Mouse (Mus musculus): Measurements from ENCODE around the gene Dlgap1. TPM values are rescaled to one million over a fixed set of nuclear protein-coding genes. Genes with fewer than 3 reads are reported as not detected.
"Not testable (repeated sequence)": the region's sequence is repeated elsewhere in the genome, so short reads cannot be mapped to it uniquely, and the experiment has no call there.

Gene Dlgap1
- polyA plus RNA-seq, 1 experiment from 2014 or later: 3.8 TPM

- H3K4me3 ChIP-seq (ENCODE audit: low read length): no peak overlapping the region
- no peaks in the 10 kb centered on the region for H3K36me3 ChIP-seq (ENCODE audit: control insufficient read depth, insufficient read depth, low read length)
- no peak overlapping the region for H3K4me2 ChIP-seq (replicated peaks; ENCODE audit: low read depth, low read length)
- whole genome bisulfite sequencing: 73% methylated on average over 8 of the region's 8 CpGs
- no peaks in the 10 kb centered on the region for H3K27me3 ChIP-seq (ENCODE audit: control insufficient read depth, insufficient read depth, low read length)
- no peaks in the 10 kb centered on the region for H3K9me3 ChIP-seq (ENCODE audit: control insufficient read depth, low read length)
- H3K9ac ChIP-seq (ENCODE audit: low read depth, low read length): no peak overlapping the region
- H3K4me1 ChIP-seq (ENCODE audit: control insufficient read depth, insufficient read depth, low read length): no peaks in the 10 kb centered on the region
- ATAC-seq (ENCODE audit: low FRiP score, low TSS enrichment): no peak
- no peak overlapping the region for H3K27ac ChIP-seq (ENCODE audit: low read depth, low read length)
These were observed 614.2 kb downstream of the Dlgap1 start for GRCm38 (mm10) chr17:70583042-70583441.

GRCm38 (mm10) chr17:70586735-70587425 is 618.0 kb downstream of the Dlgap1 start:
- Histone ChIP-seq H3K4me2 (replicated peaks; ENCODE audit: low read depth, low read length) (no peak overlapping the region), H3K9ac (ENCODE audit: low read depth, low read length) (no peak overlapping the region), H3K36me3 (ENCODE audit: control insufficient read depth, insufficient read depth, low read length) (no peaks in the 10 kb centered on the region), H3K9me3 (ENCODE audit: control insufficient read depth, low read length) (no peaks in the 10 kb centered on the region), H3K4me3 (ENCODE audit: low read length) (no peak overlapping the region), H3K4me1 (ENCODE audit: control insufficient read depth, insufficient read depth, low read length) (no peaks in the 10 kb centered on the region), H3K27ac (ENCODE audit: low read depth, low read length) (no peak overlapping the region), H3K27me3 (ENCODE audit: control insufficient read depth, insufficient read depth, low read length) (no peaks in the 10 kb centered on the region)
- 82% methylated on average over 13 of the region's 13 CpGs for WGBS
- ATAC-seq (ENCODE audit: low FRiP score, low TSS enrichment): no peak

GRCm38 (mm10) chr17:70587975-70588630 is 619.2 kb downstream of the Dlgap1 start:
- not testable (repeated sequence) for H3K9me3 ChIP-seq (ENCODE audit: control insufficient read depth, low read length); H3K36me3 ChIP-seq (ENCODE audit: control insufficient read depth, insufficient read depth, low read length); H3K4me1 ChIP-seq (ENCODE audit: control insufficient read depth, insufficient read depth, low read length); H3K4me2 ChIP-seq (replicated peaks; ENCODE audit: low read depth, low read length); H3K27ac ChIP-seq (ENCODE audit: low read depth, low read length); H3K9ac ChIP-seq (ENCODE audit: low read depth, low read length); H3K27me3 ChIP-seq (ENCODE audit: control insufficient read depth, insufficient read depth, low read length); H3K4me3 ChIP-seq (ENCODE audit: low read length)
- WGBS: 85% methylated on average over 2 of the region's 4 CpGs
- ATAC-seq (ENCODE audit: low FRiP score, low TSS enrichment): peak; percentile 49; the same call in 1 of the 2 replicates

GRCm38 (mm10) chr17:70588691-70589090 is 619.8 kb downstream of the Dlgap1 start:
- no peaks in the 10 kb centered on the region for H3K4me1 ChIP-seq (ENCODE audit: control insufficient read depth, insufficient read depth, low read length)
- WGBS: 87% methylated on average over 6 of the region's 6 CpGs
- H3K4me3 ChIP-seq (ENCODE audit: low read length): no peak overlapping the region
- no peak for ATAC-seq (ENCODE audit: low FRiP score, low TSS enrichment)
- H3K36me3 ChIP-seq (ENCODE audit: control insufficient read depth, insufficient read depth, low read length): no peaks in the 10 kb centered on the region
- no peaks in the 10 kb centered on the region for H3K27me3 ChIP-seq (ENCODE audit: control insufficient read depth, insufficient read depth, low read length)
- H3K4me2 ChIP-seq (replicated peaks; ENCODE audit: low read depth, low read length): no peak overlapping the region
- H3K27ac ChIP-seq (ENCODE audit: low read depth, low read length): no peak overlapping the region
- no peak overlapping the region for H3K9ac ChIP-seq (ENCODE audit: low read depth, low read length)
- no peaks in the 10 kb centered on the region for H3K9me3 ChIP-seq (ENCODE audit: control insufficient read depth, low read length)

GRCm38 (mm10) chr17:70589140-70589539 is 620.3 kb downstream of the Dlgap1 start:
- no peak overlapping the region for H3K4me3 ChIP-seq (ENCODE audit: low read length)
- no peaks in the 10 kb centered on the region for H3K36me3 ChIP-seq (ENCODE audit: control insufficient read depth, insufficient read depth, low read length)
- H3K4me1 ChIP-seq (ENCODE audit: control insufficient read depth, insufficient read depth, low read length): no peaks in the 10 kb centered on the region
- H3K27ac ChIP-seq (ENCODE audit: low read depth, low read length): no peak overlapping the region
- 86% methylated on average over 13 of the region's 13 CpGs for WGBS
- H3K4me2 ChIP-seq (replicated peaks; ENCODE audit: low read depth, low read length): no peak overlapping the region
- no peak for ATAC-seq (ENCODE audit: low FRiP score, low TSS enrichment)
- no peaks in the 10 kb centered on the region for H3K9me3 ChIP-seq (ENCODE audit: control insufficient read depth, low read length)
- H3K27me3 ChIP-seq (ENCODE audit: control insufficient read depth, insufficient read depth, low read length): no peaks in the 10 kb centered on the region
- no peak overlapping the region for H3K9ac ChIP-seq (ENCODE audit: low read depth, low read length)

- Histone ChIP-seq H3K4me1 (ENCODE audit: control insufficient read depth, insufficient read depth, low read length) (no peaks in the 10 kb centered on the region), H3K4me3 (ENCODE audit: low read length) (no peak overlapping the region), H3K36me3 (ENCODE audit: control insufficient read depth, insufficient read depth, low read length) (no peaks in the 10 kb centered on the region), H3K9ac (ENCODE audit: low read depth, low read length) (no peak overlapping the region), H3K9me3 (ENCODE audit: control insufficient read depth, low read length) (no peaks in the 10 kb centered on the region), H3K4me2 (replicated peaks; ENCODE audit: low read depth, low read length) (no peak overlapping the region), H3K27ac (ENCODE audit: low read depth, low read length) (no peak overlapping the region), H3K27me3 (ENCODE audit: control insufficient read depth, insufficient read depth, low read length) (no peaks in the 10 kb centered on the region)
- no peak for ATAC-seq (ENCODE audit: low FRiP score, low TSS enrichment)
- 79% methylated on average over 6 of the region's 6 CpGs for WGBS
These were observed 621.6 kb downstream of the Dlgap1 start for GRCm38 (mm10) chr17:70590506-70590905.

- no peak overlapping the region for H3K4me3 ChIP-seq (ENCODE audit: low read length)
- WGBS: 83% methylated on average over 1 of the region's 1 CpGs
- no peak for ATAC-seq (ENCODE audit: low FRiP score, low TSS enrichment)
These were observed 625.4 kb downstream of the Dlgap1 start for GRCm38 (mm10) chr17:70594277-70594676.

GRCm38 (mm10) chr17:70596326-70596725 is 627.5 kb downstream of the Dlgap1 start:
- no peak for ATAC-seq (ENCODE audit: low FRiP score, low TSS enrichment)
- WGBS: 71% methylated on average over 2 of the region's 2 CpGs
- no peaks in the 10 kb centered on the region for H3K4me1 ChIP-seq (ENCODE audit: control insufficient read depth, insufficient read depth, low read length)
- no peaks in the 10 kb centered on the region for H3K27me3 ChIP-seq (ENCODE audit: control insufficient read depth, insufficient read depth, low read length)
- no peak overlapping the region for H3K4me3 ChIP-seq (ENCODE audit: low read length)
- no peak overlapping the region for H3K27ac ChIP-seq (ENCODE audit: low read depth, low read length)
- H3K4me2 ChIP-seq (replicated peaks; ENCODE audit: low read depth, low read length): no peak overlapping the region
- H3K36me3 ChIP-seq (ENCODE audit: control insufficient read depth, insufficient read depth, low read length): no peaks in the 10 kb centered on the region
- H3K9ac ChIP-seq (ENCODE audit: low read depth, low read length): no peak overlapping the region
- H3K9me3 ChIP-seq (ENCODE audit: control insufficient read depth, low read length): no peaks in the 10 kb centered on the region; the same call in 1 of the 2 replicates

More at GRCm38 (mm10) chr17:70594277-70594676, 625.4 kb downstream of the Dlgap1 start:
- Histone ChIP-seq H3K27me3 (ENCODE audit: control insufficient read depth, insufficient read depth, low read length) (no peaks in the 10 kb centered on the region), H3K4me2 (replicated peaks; ENCODE audit: low read depth, low read length) (no peak overlapping the region), H3K9me3 (ENCODE audit: control insufficient read depth, low read length) (no peaks in the 10 kb centered on the region; the same call in 1 of the 2 replicates), H3K4me1 (ENCODE audit: control insufficient read depth, insufficient read depth, low read length) (no peaks in the 10 kb centered on the region), H3K27ac (ENCODE audit: low read depth, low read length) (no peak overlapping the region), H3K36me3 (ENCODE audit: control insufficient read depth, insufficient read depth, low read length) (no peaks in the 10 kb centered on the region), H3K9ac (ENCODE audit: low read depth, low read length) (no peak overlapping the region)

GRCm38 (mm10) chr17:70600462-70600861 is 631.6 kb downstream of the Dlgap1 start:
- 87% methylated on average over 6 of the region's 6 CpGs for WGBS
- no peak for ATAC-seq (ENCODE audit: low FRiP score, low TSS enrichment)
- no peaks in the 10 kb centered on the region for H3K36me3 ChIP-seq (ENCODE audit: control insufficient read depth, insufficient read depth, low read length)
- H3K27me3 ChIP-seq (ENCODE audit: control insufficient read depth, insufficient read depth, low read length): no peaks in the 10 kb centered on the region
- no peak overlapping the region for H3K4me2 ChIP-seq (replicated peaks; ENCODE audit: low read depth, low read length)
- H3K9me3 ChIP-seq (ENCODE audit: control insufficient read depth, low read length): no peaks in the 10 kb centered on the region; the same call in 1 of the 2 replicates
- H3K4me1 ChIP-seq (ENCODE audit: control insufficient read depth, insufficient read depth, low read length): no peaks in the 10 kb centered on the region
- no peak overlapping the region for H3K9ac ChIP-seq (ENCODE audit: low read depth, low read length)
- no peak overlapping the region for H3K27ac ChIP-seq (ENCODE audit: low read depth, low read length)
- H3K4me3 ChIP-seq (ENCODE audit: low read length): no peak overlapping the region

Data from kidney, embryonic 14.5 days (tissue).